Mouse (Mus musculus) liver, adult 2 months (tissue): ENCODE results near the gene Rce1.

Experiments
- CTCF ChIP-seq: fragments of 200-500 bp; IDR thresholded peaks from 2 replicates; pipeline ENCODE4 v1.5.1; 2011; ENCODE audit warnings: low read depth, low read length, control low read depth
- POLR2A ChIP-seq: fragments of 200-500 bp; IDR thresholded peaks from 2 replicates; pipeline ENCODE4 v1.6.1; 2011; ENCODE audit warnings: low read length, control low read depth; ENCODE audit not compliant: insufficient read depth; ENCODE audit errors: extremely low read depth

DNA sequence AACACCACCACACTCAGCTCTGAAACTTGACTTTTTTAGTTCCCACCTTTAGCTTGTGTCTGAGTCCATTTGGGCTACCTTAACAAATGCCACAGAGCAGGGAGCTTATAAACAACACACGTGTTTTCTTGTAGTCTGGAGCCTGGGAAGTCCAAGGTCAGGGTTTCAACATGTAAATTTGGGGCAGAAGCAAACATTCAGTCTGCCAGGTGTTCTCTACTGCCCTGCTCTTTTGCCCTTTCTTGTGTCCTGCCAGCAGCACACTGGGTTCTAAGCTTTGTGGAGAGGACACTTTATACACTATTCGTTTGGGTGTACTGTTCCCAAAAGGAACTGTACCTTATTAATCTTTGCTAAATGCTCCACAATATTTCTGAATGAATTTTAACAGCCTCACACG lies 37.0 kb downstream of the Rce1 start:
- TF ChIP-seq CTCF (no peak), POLR2A (no peak)
